Mouse (Mus musculus): Measurements from ENCODE around the gene Olfr1023.

The Olfr1023 gene

GRCm38 (mm10) chr2:85885340-85885739 lies at the start of gene Olfr1023:
Olfr1023 (plus strand) TSS chr2:85885640.
- DNase-seq: no peak

- no peak for DNase-seq
Measured at GRCm38 (mm10) chr2:85845383-85845782, 40.1 kb upstream of the Olfr1023 start, which contains the start of gene Olfr1019. Olfr1019 (minus strand) TSS chr2:85845483.

GRCm38 (mm10) chr2:85846730-85847129 lies 38.7 kb upstream of the Olfr1023 start, which contains the start of gene Olfr1020:
Olfr1020 (plus strand) TSS chr2:85847030.
- no peak for DNase-seq

GRCm38 (mm10) chr2:85868294-85868693 lies 17.1 kb upstream of the Olfr1023 start, which contains the start of gene Olfr1022:
Olfr1022 (plus strand) TSS chr2:85868594.
- no peak for DNase-seq

- no peak for DNase-seq
Measured at GRCm38 (mm10) chr2:85904952-85905351, 19.5 kb downstream of the Olfr1023 start, which contains the start of gene Olfr1024. Olfr1024 (minus strand) TSS chr2:85905052.

- no peak for DNase-seq
Measured at GRCm38 (mm10) chr2:85913197-85913596, 27.8 kb downstream of the Olfr1023 start.

- no peak for DNase-seq
Measured at GRCm38 (mm10) chr2:85914893-85915292, 29.5 kb downstream of the Olfr1023 start, which contains the start of gene Olfr1025-ps1. Olfr1025-ps1 (plus strand) TSS chr2:85915193.

- no peak for DNase-seq
Measured at GRCm38 (mm10) chr2:85921258-85921657, 35.8 kb downstream of the Olfr1023 start, which contains the start of gene Olfr1026. Olfr1026 (plus strand) TSS chr2:85921558.
